Mouse (Mus musculus) cortical plate, adult 2 months (tissue): ENCODE data around the gene Pltp.

Experiments
- CTCF ChIP-seq: fragments of 200-500 bp; IDR thresholded peaks from 2 replicates; pipeline ENCODE4 v1.5.1; 2011; ENCODE audit warnings: mild to moderate bottlenecking, control low read depth, low read length; ENCODE audit not compliant: insufficient read depth; ENCODE audit errors: extremely low read depth
- POLR2A ChIP-seq: fragments of 200-500 bp; IDR thresholded peaks from 2 replicates; pipeline ENCODE4 v1.6.1; 2011; ENCODE audit warnings: mild to moderate bottlenecking, low read length, control low read depth; ENCODE audit not compliant: insufficient read depth; ENCODE audit errors: extremely low read depth

DNA sequence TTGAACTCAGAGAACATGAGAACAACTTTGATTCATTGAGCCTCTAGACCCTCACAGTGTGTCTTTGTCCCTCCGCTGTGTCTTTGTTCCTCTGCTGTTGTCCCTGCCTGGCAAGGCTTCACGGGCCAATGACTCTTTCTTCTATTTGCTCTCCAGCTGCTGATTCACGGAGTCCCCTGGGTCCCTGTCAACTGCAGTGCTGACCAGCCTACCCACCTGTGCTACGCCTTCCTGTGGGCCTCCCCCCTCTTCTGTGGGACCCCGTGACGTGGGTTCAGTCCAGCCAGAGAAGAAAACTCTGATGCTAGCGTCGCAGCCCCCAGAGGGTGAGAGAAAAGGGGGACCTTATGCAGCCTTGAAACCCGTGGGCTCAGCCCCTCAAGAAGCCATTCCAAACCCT is 25.1 kb upstream of the Pltp start:
- TF ChIP-seq POLR2A (no peak), CTCF (no peak)
